Mouse (Mus musculus) embryonic stem cell, embryonic (primary cell): Measurements from ENCODE around the gene Sgms1.

Experiments
- CTCF ChIA-PET, 4 experiments: fragments of 300-600 bp in 2 of 4; fragments of 350-600 bp in 2 of 4; sonication (Branson Sonifier 250); formaldehyde crosslinking; loops; one replicate each; lab custom pipeline; 2022; ENCODE audit warnings: inconsistent platforms in 2 of 4; lab: Charles Lee
- POLR2A ChIA-PET, 4 experiments: fragments of 300-600 bp in 2 of 4; fragments of 350-600 bp in 2 of 4; sonication (Branson Sonifier 250); formaldehyde crosslinking; loops; one replicate each; lab custom pipeline; 2022; ENCODE audit warnings: antibody characterized with exemption in 4 of 4, inconsistent platforms in 1 of 4; lab: Charles Lee

Gene Sgms1

GRCm38 (mm10) chr19:32301568-32301967, 87.9 kb downstream of the Sgms1 start:
- ChIA-PET CTCF (interaction anchor here in 1 of 4 experiments (1.4 kb wide), 1 partner anchor 19 kb away, joined by 4 read pairs; no protein-coding TSS in a partner anchor), POLR2A (interaction anchor here in 1 of 4 experiments (0.6 to 1.6 kb wide), 3 partner anchors 14 to 22 kb away, joined by 3 to 4 read pairs (median 3); no protein-coding TSS in a partner anchor)

- POLR2A ChIA-PET, result interaction anchor here in 1 of 4 experiments (0.5 kb wide), 1 partner anchor 13 kb away, joined by 3 read pairs; no protein-coding TSS in a partner anchor
- CTCF ChIA-PET, result no interaction called here
Observed at GRCm38 (mm10) chr19:32298221-32298620, 91.3 kb downstream of the Sgms1 start.

DNA sequence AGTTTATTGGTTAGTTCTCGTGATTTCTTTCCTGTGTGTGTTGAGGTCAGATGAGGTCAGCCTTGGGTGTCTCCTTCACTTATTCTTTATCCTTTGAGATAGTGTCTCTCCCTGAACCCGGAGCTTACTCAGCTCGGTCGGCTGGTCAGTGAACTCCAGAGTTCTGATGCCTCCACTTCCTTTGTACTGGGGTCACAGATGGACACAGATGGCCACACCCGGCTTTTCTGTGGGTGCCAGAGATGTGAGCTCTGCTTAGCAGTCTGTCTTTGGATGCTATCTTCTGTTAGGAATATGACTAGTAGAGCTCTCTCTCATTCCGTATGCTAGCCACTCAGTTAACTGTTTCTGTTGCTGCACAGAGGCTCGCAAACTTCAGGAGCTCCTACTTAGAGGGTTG, 92.7 kb downstream of the Sgms1 start:
- CTCF ChIA-PET, result interaction anchor here in 1 of 4 experiments (0.6 kb wide), 1 partner anchor 127 kb away, joined by 4 read pairs; no protein-coding TSS in a partner anchor
- POLR2A ChIA-PET, result interaction anchor here in 1 of 4 experiments (0.5 to 1.5 kb wide), 4 partner anchors 10 to 199 kb away, joined by 3 to 4 read pairs (median 4); no protein-coding TSS in a partner anchor

GRCm38 (mm10) chr19:32295581-32295980, 93.9 kb downstream of the Sgms1 start:
- POLR2A ChIA-PET, result interaction anchor here in 1 of 4 experiments (0.7 kb wide), 1 partner anchor 55 kb away, joined by 3 read pairs; no protein-coding TSS in a partner anchor
- CTCF ChIA-PET, result no interaction called here

DNA sequence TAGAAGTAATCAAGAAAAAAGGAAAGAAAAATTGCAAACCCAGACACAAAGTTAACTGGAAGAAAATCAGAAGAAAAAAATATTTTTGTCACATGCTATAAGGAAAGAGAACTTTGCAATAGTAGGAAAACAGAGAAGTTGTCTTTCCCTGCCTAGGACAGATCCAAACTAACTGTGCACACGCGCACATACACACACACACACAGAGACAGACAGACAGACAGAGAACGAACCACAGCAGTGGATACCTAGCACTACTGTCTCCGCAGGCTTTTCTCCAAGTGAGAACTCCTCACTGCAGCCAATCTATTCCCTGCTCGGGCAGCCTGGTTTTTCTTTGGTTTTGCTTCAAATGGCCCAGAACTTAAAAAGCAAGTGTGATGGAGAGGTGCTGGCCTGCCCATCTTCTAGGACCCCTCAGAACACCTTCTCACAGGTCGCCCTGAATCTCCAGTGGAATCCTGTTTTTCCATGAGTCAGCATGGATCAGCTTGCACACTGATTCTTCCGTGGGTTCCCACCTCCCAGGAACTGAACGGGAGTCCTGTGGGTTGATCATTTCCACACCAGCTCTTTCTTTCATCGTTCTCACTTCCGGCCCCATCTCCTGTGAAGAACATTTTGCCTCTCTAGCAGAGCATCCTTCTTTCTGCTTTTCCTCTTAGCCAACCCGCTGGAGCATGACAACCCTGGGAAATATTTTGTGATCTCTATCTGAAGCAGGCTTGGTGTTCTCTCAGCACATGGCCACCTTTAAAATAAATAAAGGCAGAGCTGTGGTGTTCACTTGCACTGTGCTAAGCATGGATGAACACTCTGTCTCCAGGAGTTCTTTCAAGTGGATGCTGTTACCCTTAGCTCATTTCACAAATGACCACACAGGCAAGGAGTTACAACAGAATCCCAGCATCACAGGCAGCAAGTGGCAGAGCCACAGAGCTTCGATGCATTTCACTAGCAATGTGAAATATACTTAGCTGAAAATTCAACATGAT, 96.4 kb downstream of the Sgms1 start:
- ChIA-PET POLR2A (interaction anchor here in 2 of 4 experiments (0.7 to 2.1 kb wide), 8 partner anchors 8 to 130 kb away, joined by 3 to 5 read pairs (median 4); no protein-coding TSS in a partner anchor), CTCF (interaction anchor here in 1 of 4 experiments (0.6 kb wide), 1 partner anchor 35 kb away, joined by 5 read pairs; no protein-coding TSS in a partner anchor)

DNA sequence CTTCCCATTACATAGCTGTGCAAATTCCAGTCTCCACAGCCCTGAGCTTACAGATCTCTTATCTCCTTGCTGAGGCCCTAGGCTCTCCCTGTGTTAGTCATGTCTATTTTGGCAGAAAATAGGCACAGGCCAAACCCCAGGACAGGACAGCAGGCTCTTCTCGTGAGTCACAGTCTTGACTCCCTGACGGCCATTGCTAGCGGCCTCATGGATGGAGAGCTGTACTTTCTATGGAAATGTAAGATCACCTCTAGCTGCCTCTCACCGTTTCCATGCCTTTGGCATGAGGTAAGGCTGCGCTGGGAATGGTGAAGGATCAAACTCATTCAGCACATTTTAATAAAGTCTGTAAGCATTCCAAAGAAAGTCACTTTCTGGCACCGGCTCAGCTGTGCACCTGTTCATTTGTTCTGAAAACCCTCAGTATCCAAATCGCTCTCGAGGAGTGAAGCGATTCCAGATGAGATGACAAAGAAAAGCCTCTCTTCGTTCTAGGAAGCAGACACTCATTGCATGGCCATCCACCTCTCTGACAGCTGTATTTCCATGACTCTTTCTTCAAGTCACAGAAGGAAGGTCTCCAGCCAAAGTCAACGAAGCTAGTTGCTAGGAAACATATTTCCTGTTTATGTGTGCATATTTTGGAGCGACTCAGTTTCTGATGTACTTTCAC, 97.3 kb downstream of the Sgms1 start:
- CTCF ChIA-PET, result interaction anchor here in 1 of 4 experiments (0.6 kb wide), 1 partner anchor 34 kb away, joined by 5 read pairs; no protein-coding TSS in a partner anchor
- POLR2A ChIA-PET, result interaction anchor here in 2 of 4 experiments (1.0 to 2.1 kb wide), 7 partner anchors 11 to 91 kb away, joined by 3 to 5 read pairs (median 4); no protein-coding TSS in a partner anchor

DNA sequence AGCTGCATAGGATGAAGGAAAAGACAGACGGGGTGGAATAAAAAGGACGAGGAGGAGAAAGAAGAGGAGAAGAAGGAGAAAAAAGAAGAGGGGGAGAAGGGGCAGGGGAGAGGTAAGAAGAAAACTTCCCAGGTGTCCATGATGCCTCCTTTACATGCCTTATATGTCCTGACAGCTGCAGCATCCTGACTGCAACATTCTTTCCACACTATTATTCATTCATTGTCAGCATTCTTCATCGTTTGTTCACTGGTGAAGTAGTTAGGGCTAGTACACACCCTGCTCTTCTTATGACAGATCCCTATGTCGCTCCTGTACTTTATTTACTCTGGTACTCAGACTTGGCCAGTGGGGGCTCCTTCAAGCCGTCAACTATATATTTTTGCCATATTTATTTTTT, 98.4 kb downstream of the Sgms1 start:
- ChIA-PET POLR2A (interaction anchor here in 1 of 4 experiments (0.6 kb wide), 1 partner anchor 103 kb away, joined by 3 read pairs; no protein-coding TSS in a partner anchor), CTCF (no interaction called here)

- CTCF ChIA-PET, result no interaction called here
- POLR2A ChIA-PET, result interaction anchor here in 2 of 4 experiments (0.8 to 2.4 kb wide), 3 partner anchors 14 to 60 kb away, joined by 4 to 8 read pairs (median 8); no protein-coding TSS in a partner anchor
Observed at GRCm38 (mm10) chr19:32288895-32289294, 100.6 kb downstream of the Sgms1 start.

GRCm38 (mm10) chr19:32287839-32288238, 101.7 kb downstream of the Sgms1 start:
- POLR2A ChIA-PET, result interaction anchor here in 2 of 4 experiments (0.8 to 2.4 kb wide), 3 partner anchors 13 to 61 kb away, joined by 4 to 8 read pairs (median 8); no protein-coding TSS in a partner anchor
- CTCF ChIA-PET, result no interaction called here

DNA sequence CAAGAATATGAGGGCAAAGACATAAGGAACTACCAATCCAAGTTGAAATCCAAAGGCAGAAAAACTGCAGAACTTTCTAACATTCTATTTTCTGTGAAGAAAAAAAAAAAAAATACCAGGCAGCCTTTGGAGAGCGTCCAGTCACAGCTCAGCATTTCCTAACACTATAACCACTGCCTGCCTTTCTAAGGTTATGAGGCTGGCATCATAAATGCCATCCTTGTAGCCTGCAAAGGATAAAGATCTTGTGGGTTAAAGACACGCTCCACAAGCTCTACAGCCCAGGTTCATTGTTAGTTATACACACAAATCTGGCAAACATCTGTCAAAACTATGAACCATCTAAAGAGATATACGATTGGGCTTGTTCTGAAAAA, 104.1 kb downstream of the Sgms1 start:
- POLR2A ChIA-PET, result interaction anchor here in 1 of 4 experiments (0.7 to 1.7 kb wide), 4 partner anchors 8 to 1055 kb away, joined by 3 to 6 read pairs (median 4); no protein-coding TSS in a partner anchor
- CTCF ChIA-PET, result no interaction called here

- ChIA-PET POLR2A (interaction anchor here in 2 of 4 experiments (0.7 to 1.7 kb wide), 6 partner anchors 8 to 1055 kb away, joined by 3 to 6 read pairs (median 3); no protein-coding TSS in a partner anchor), CTCF (interaction anchor here in 1 of 4 experiments (0.7 kb wide), 1 partner anchor 65 kb away, joined by 3 read pairs; no protein-coding TSS in a partner anchor)
Observed at GRCm38 (mm10) chr19:32284681-32285454, 104.6 kb downstream of the Sgms1 start.

DNA sequence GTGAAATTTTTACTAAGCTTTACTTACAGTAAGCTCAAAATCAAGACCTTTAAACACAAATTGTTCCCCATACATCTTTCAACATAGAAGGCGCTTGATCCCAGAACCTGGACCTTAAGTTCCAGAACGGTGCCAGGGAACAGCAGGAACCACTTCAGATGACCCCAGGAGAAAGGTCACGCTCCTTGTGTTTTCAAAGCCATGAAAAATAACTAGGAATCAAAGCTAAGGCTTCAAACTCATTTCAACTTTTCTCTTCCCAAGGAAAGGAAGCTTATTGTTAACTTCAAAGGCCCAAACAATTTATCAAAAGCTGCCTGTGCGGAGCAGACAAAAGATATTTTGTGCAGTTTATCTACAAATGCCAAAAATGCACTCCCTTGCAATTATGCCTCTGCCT, 107.6 kb downstream of the Sgms1 start:
- ChIA-PET CTCF (no interaction called here), POLR2A (interaction anchor here in 2 of 4 experiments (1.0 to 1.5 kb wide), 3 partner anchors 10 to 27 kb away, joined by 3 to 5 read pairs (median 3); no protein-coding TSS in a partner anchor)

- CTCF ChIA-PET, result no interaction called here
- POLR2A ChIA-PET, result interaction anchor here in 1 of 4 experiments (1.4 kb wide), 1 partner anchor 28 kb away, joined by 3 read pairs; no protein-coding TSS in a partner anchor
Observed at GRCm38 (mm10) chr19:32280380-32280779, 109.1 kb downstream of the Sgms1 start.

GRCm38 (mm10) chr19:32279400-32279799, 110.1 kb downstream of the Sgms1 start:
- CTCF ChIA-PET, result no interaction called here
- POLR2A ChIA-PET, result interaction anchor here in 1 of 4 experiments (0.9 to 1.4 kb wide), 2 partner anchors 13 to 29 kb away, joined by 3 read pairs; no protein-coding TSS in a partner anchor

GRCm38 (mm10) chr19:32277869-32278268, 111.6 kb downstream of the Sgms1 start:
- CTCF ChIA-PET, result no interaction called here
- POLR2A ChIA-PET, result interaction anchor here in 1 of 4 experiments (0.7 to 1.9 kb wide), 2 partner anchors 9 to 16 kb away, joined by 4 read pairs; no protein-coding TSS in a partner anchor

DNA sequence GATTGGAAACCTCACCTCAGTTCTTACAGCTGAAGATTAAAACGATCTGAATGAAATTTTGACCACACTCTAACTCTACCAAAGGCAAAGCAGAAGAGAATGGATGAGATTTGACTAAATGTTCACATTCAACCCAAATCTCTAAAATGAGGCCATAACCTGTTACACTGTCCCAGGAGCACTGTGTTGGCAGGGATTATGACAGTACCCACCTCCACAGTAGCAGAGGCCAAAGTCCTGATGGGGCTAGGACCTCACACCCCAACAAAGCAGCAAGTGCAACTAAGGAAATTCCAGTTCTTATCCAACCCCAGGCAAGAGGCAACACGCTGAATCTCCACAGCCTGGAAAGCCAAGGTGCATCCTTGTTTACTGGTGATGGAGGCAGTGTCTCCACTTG, 112.2 kb downstream of the Sgms1 start:
- CTCF ChIA-PET, result no interaction called here
- POLR2A ChIA-PET, result interaction anchor here in 3 of 4 experiments (0.6 to 2.9 kb wide), 7 partner anchors 9 to 42 kb away, joined by 3 to 14 read pairs (median 4); no protein-coding TSS in a partner anchor

DNA sequence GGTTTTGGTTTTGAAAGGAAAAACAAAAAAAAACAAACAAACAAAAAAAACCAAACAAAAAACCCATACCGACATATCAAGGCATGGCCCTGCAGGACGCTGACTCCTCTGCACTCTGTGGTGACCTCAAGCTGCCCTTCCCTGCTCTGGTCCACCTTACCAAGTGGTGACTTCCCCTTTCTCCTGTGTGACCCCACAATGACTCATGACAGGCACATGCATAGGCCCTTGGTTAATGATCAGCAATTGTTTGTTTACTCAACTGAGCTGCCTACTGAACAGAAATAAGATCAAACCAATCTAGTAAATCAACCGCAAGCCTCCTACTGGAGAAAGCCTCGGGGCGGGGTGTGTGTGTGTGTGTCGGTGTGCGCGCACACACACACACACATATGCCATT, 112.7 kb downstream of the Sgms1 start:
- ChIA-PET CTCF (no interaction called here), POLR2A (interaction anchor here in 2 of 4 experiments (0.7 to 2.9 kb wide), 8 partner anchors 10 to 436 kb away, joined by 3 to 14 read pairs (median 4); no protein-coding TSS in a partner anchor)
